Mouse (Mus musculus) C2C12 (cell line): ENCODE data around the gene Hbs1l. TPM values are rescaled to one million over a fixed set of nuclear protein-coding genes. Genes with fewer than 3 reads are reported as not detected.
A peak's percentile ranks its signal among the peaks of the same experiment; 100 is the strongest.
"Not testable (repeated sequence)": the region's sequence is repeated elsewhere in the genome, so short reads cannot be mapped to it uniquely, and the experiment has no call there.

Experiments used
- H3K27me3 ChIP-seq: one replicate; pipeline ENCODE4 v1.6.1; 2011; ENCODE audit not compliant: control insufficient read depth, insufficient read depth, insufficient read length
- H3K36me3 ChIP-seq: one replicate; pipeline ENCODE4 v1.6.1; 2011; ENCODE audit not compliant: control insufficient read depth, insufficient read depth
- H3K4me3 ChIP-seq: one replicate; pipeline ENCODE4 v1.5.1; 2011; ENCODE audit warnings: mild to moderate bottlenecking, control low read depth; ENCODE audit not compliant: poor library complexity, insufficient read depth, severe bottlenecking
- H3K79me2 ChIP-seq: one replicate; pipeline ENCODE4 v1.6.1; 2011; ENCODE audit not compliant: control insufficient read depth, insufficient read depth
- H3K79me3 ChIP-seq: one replicate; pipeline ENCODE4 v1.6.1; 2011; ENCODE audit warnings: low read depth, control low read depth
- H3ac ChIP-seq: one replicate; pipeline ENCODE3; 2011; ENCODE audit warnings: low read depth; ENCODE audit not compliant: control insufficient read depth, insufficient read length
- CEBPB ChIP-seq: IDR thresholded peaks from one replicate; pipeline ENCODE4 v1.6.1; 2011; ENCODE audit warnings: low read depth, mild to moderate bottlenecking, control low read depth, moderate library complexity
- CTCF ChIP-seq: IDR thresholded peaks from one replicate; pipeline ENCODE4 v1.5.1; 2011; ENCODE audit not compliant: control insufficient read depth, insufficient read depth, insufficient read length
- FOSL1 ChIP-seq: IDR thresholded peaks from one replicate; pipeline ENCODE4 v1.8.0; 2011; ENCODE audit warnings: mild to moderate bottlenecking, low read length; ENCODE audit not compliant: poor library complexity, insufficient read depth, severe bottlenecking
- MAX ChIP-seq: IDR thresholded peaks from one replicate; pipeline ENCODE4 v1.6.1; 2011; ENCODE audit warnings: mild to moderate bottlenecking, control low read depth
- MYOD1 ChIP-seq: IDR thresholded peaks from one replicate; pipeline ENCODE4 v1.6.1; 2011; ENCODE audit warnings: low read depth; ENCODE audit not compliant: control insufficient read depth, insufficient read length
- MYOG ChIP-seq: IDR thresholded peaks from one replicate; pipeline ENCODE4 v1.6.1; 2011; ENCODE audit not compliant: control insufficient read depth, insufficient read length; ENCODE audit errors: extremely low read depth
- USF1 ChIP-seq: IDR thresholded peaks from one replicate; pipeline ENCODE4 v1.6.1; 2011; ENCODE audit warnings: low read depth, mild to moderate bottlenecking, control low read depth, moderate library complexity
- polyA plus RNA-seq: library from polyadenylated mRNA; unstranded; fragments of >200 nt; fragmentation: generic; extraction: Trizol; gene quantifications from one replicate; pipeline ENCODE4 v1.2.1, GENCODE M21; 2012; ENCODE audit warnings: missing spikeins

Hbs1l gene
- polyA plus RNA-seq, 1 experiment = 42.7 TPM

GRCm38 (mm10) chr10:21390440-21390839 lies 94.7 kb downstream of the Hbs1l start:
- TF ChIP-seq MAX = no peak
- TF ChIP-seq MYOG = no peak
- TF ChIP-seq CEBPB = no peak
- no peak for TF ChIP-seq CTCF
- no peak for TF ChIP-seq USF1
- no peak for TF ChIP-seq FOSL1
- TF ChIP-seq MYOD1 = no peak
- Histone ChIP-seq H3K27me3 (no peaks in the 10 kb centered on the region), H3K79me2 (no peaks in the 10 kb centered on the region), H3K4me3 (no peak overlapping the region), H3K79me3 (no peaks in the 10 kb centered on the region), H3K36me3 (no peaks in the 10 kb centered on the region), H3ac (no peak overlapping the region)

GRCm38 (mm10) chr10:21391286-21391685 lies 95.5 kb downstream of the Hbs1l start:
- no peaks in the 10 kb centered on the region for H3K79me3 ChIP-seq
- H3K4me3 ChIP-seq = no peak overlapping the region
- no peaks in the 10 kb centered on the region for H3K36me3 ChIP-seq
- TF ChIP-seq CEBPB (no peak), MYOD1 (no peak), USF1 (no peak), CTCF (no peak), MAX (no peak), FOSL1 (no peak), MYOG (no peak)
- H3ac ChIP-seq = no peak overlapping the region
- no peaks in the 10 kb centered on the region for H3K79me2 ChIP-seq
- no peaks in the 10 kb centered on the region for H3K27me3 ChIP-seq

- H3K4me3 ChIP-seq = no peak overlapping the region
- H3K79me2 ChIP-seq = no peaks in the 10 kb centered on the region
- no peaks in the 10 kb centered on the region for H3K27me3 ChIP-seq
- no peak for TF ChIP-seq MAX
- no peak overlapping the region for H3ac ChIP-seq
- H3K79me3 ChIP-seq = no peaks in the 10 kb centered on the region
- no peaks in the 10 kb centered on the region for H3K36me3 ChIP-seq
These were observed 97.6 kb downstream of the Hbs1l start for GRCm38 (mm10) chr10:21393390-21393789.

- no peaks in the 10 kb centered on the region for H3K79me3 ChIP-seq
- H3K4me3 ChIP-seq = no peak overlapping the region
- H3K36me3 ChIP-seq = no peaks in the 10 kb centered on the region
- no peaks in the 10 kb centered on the region for H3K79me2 ChIP-seq
- no peak overlapping the region for H3ac ChIP-seq
- no peak for TF ChIP-seq CTCF
- no peak for TF ChIP-seq FOSL1
- TF ChIP-seq MAX = no peak
- no peak for TF ChIP-seq MYOG
- no peaks in the 10 kb centered on the region for H3K27me3 ChIP-seq
These were observed 99.8 kb downstream of the Hbs1l start for GRCm38 (mm10) chr10:21395426-21396139.

GRCm38 (mm10) chr10:21398873-21399425 lies 103.2 kb downstream of the Hbs1l start:
- H3K36me3 ChIP-seq, H3K27me3 ChIP-seq, H3K79me2 ChIP-seq, H3K4me3 ChIP-seq, H3ac ChIP-seq, H3K79me3 ChIP-seq: not testable (repeated sequence)
- peak; percentile 43 for TF ChIP-seq MAX
- peak; percentile 74 for TF ChIP-seq FOSL1
- TF ChIP-seq USF1 = peak; percentile 93
- TF ChIP-seq CEBPB = peak; percentile 4

- Histone ChIP-seq H3ac (peak overlapping the region; percentile 30), H3K79me2 (no peaks in the 10 kb centered on the region), H3K4me3 (no peak overlapping the region), H3K36me3 (no peaks in the 10 kb centered on the region), H3K27me3 (no peaks in the 10 kb centered on the region), H3K79me3 (no peaks in the 10 kb centered on the region)
- TF ChIP-seq CTCF = no peak
- no peak for TF ChIP-seq FOSL1
- no peak for TF ChIP-seq USF1
- TF ChIP-seq MYOD1 = no peak
- TF ChIP-seq MAX = no peak
- no peak for TF ChIP-seq MYOG
- no peak for TF ChIP-seq CEBPB
These were observed 103.8 kb downstream of the Hbs1l start for GRCm38 (mm10) chr10:21399622-21400021.
